Mouse (Mus musculus) embryonic facial prominence, embryonic 11.5 days (tissue): ENCODE measurements at regions not wholly inside any gene's neighbourhood (a gene's known extent, or its start where the extent isn't known, plus 50 kb on each side); places are given as distances from the start of the nearest gene placed in this dataset.

ENCODE experiments used
- ATAC-seq: fragments of 200-750 bp; cut with Nextera tagmentation; replicated peaks from 2 replicates; pipeline ENCODE4 v1.8.0; 2017; ENCODE audit warnings: low read depth; ENCODE audit not compliant: insufficient number of reproducible peaks, low FRiP score, low TSS enrichment
- DNase-seq: peaks from one replicate; pipeline ENCODE4 v3.0.0-alpha.2; 2015; ENCODE audit warnings: low spot score
- H3K27ac ChIP-seq: fragments of 300-500 bp; sonication (generic); replicated peaks from 2 replicates; pipeline ENCODE4 v1.5.1; 2014; ENCODE audit warnings: mild to moderate bottlenecking, low read depth, low read length, control low read depth
- H3K27me3 ChIP-seq: fragments of 300-500 bp; sonication (generic); 2 replicates; pipeline ENCODE4 v1.6.1; 2014; ENCODE audit warnings: mild to moderate bottlenecking, low read length, moderate library complexity, mixed read lengths; ENCODE audit not compliant: control insufficient read depth, insufficient read depth
- H3K36me3 ChIP-seq: fragments of 300-500 bp; sonication (generic); replicated peaks from 2 replicates; pipeline ENCODE4 v1.6.1; 2014; ENCODE audit warnings: low read depth, mild to moderate bottlenecking, low read length, moderate library complexity, mixed read lengths; ENCODE audit not compliant: control insufficient read depth, insufficient read depth
- H3K4me1 ChIP-seq: fragments of 300-500 bp; sonication (generic); 2 replicates; pipeline ENCODE4 v1.6.1; 2014; ENCODE audit warnings: low read length, mixed read lengths; ENCODE audit not compliant: control insufficient read depth, insufficient read depth
- H3K4me2 ChIP-seq: fragments of 300-500 bp; sonication (generic); 2 replicates; pipeline ENCODE4 v1.6.1; 2014; ENCODE audit warnings: low read depth, mild to moderate bottlenecking, control low read depth, low read length, moderate library complexity
- H3K4me3 ChIP-seq: fragments of 300-500 bp; sonication (generic); 2 replicates; pipeline ENCODE4 v1.5.1; 2014; ENCODE audit warnings: low read depth, low read length, control low read depth
- H3K9ac ChIP-seq: fragments of 300-500 bp; sonication (generic); replicated peaks from 2 replicates; pipeline ENCODE4 v1.6.1; 2014; ENCODE audit warnings: mild to moderate bottlenecking, control low read depth, low read length
- H3K9me3 ChIP-seq: fragments of 300-500 bp; sonication (generic); replicated peaks from 2 replicates; pipeline ENCODE4 v1.6.1; 2016; ENCODE audit warnings: mild to moderate bottlenecking, low read length, inconsistent platforms, mixed read lengths; ENCODE audit not compliant: control insufficient read depth
- WGBS: fragments of 180-500 bp; shearing (Covaris S2); extraction: QIAGEN DNeasy Blood & Tissue Kit; methylation state at CpG from one replicate; pipeline ENCODE4 v1.1.7; 2014; 5-methylcytosine and 5-hydroxymethylcytosine counted together

DNA sequence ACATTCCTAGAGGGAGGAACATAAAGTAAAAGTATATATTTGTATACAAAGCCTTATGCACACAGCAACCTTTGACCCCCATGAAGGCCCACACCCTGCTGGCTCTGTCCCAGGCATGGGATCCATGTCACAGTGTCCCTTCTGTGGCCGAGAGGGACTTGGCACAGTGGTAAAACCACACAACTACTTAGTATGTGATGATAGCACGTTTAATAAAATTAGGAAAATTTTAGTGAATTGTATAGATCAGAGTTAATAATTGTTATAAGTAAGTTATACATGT is 140.7 kb downstream of the Rnd3 start:
- no peak overlapping the region for H3K4me3 ChIP-seq
- no peak overlapping the region for H3K4me2 ChIP-seq
- H3K27ac ChIP-seq, result no peak overlapping the region
- 62% methylated on average over 2 of the region's 2 CpGs for WGBS
- H3K36me3 ChIP-seq, result no peaks in the 10 kb centered on the region
- no peaks in the 10 kb centered on the region for H3K4me1 ChIP-seq
- DNase-seq (no peak), ATAC-seq (0 out of 2 replicates have a peak, but pooled peaks have one; percentile 52)
- no peaks in the 10 kb centered on the region for H3K27me3 ChIP-seq
- no peaks in the 10 kb centered on the region for H3K9me3 ChIP-seq
- H3K9ac ChIP-seq, result no peak overlapping the region

DNA sequence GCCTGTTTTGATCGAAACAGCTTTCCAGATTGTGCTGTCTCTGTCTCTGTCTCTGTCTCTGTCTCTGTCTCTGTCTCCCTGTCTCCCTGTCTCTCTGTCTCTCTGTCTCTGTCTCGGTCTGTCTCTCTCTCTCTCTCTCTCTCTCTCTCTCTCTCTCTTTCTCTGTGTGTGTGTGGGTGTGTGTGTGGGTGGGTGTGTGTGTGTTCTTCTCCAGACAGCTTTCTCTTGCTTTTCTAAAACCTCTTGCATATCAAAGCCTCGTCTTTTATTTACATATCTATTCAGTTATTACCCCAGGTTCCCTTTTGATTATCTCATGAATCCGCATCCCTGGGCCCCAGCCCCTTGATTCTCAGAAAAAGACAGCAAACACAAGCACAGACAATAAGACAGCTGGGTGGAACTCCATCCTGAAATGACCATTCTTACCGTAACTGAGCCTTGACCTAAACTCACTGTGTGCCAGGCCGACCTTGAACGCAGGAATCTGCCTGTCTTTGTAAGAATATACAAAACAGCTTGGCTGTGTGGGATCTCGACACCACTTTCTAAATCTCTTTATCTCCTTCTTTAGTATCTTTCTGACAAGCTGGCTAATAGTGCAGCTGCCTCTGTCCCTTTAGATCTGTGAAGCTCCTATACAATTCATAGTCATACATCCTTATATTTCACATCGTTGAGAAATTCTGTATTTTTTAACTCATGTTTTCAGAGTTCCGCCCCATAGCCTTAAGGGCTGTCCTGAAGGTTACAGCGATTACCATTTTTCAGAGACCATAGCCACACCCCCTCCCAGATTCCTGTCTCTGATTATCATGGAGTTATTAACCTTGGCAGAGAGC is 141.3 kb downstream of the Rnd3 start:
- no peak overlapping the region for H3K9ac ChIP-seq
- H3K4me3 ChIP-seq, result no peak overlapping the region
- H3K4me1 ChIP-seq, result no peaks in the 10 kb centered on the region
- H3K9me3 ChIP-seq, result no peaks in the 10 kb centered on the region
- H3K4me2 ChIP-seq, result no peak overlapping the region
- DNase-seq (no peak), ATAC-seq (no peak)
- 60% methylated on average over 11 of the region's 11 CpGs for WGBS
- H3K36me3 ChIP-seq, result no peaks in the 10 kb centered on the region
- H3K27me3 ChIP-seq, result no peaks in the 10 kb centered on the region
- H3K27ac ChIP-seq, result no peak overlapping the region

DNA sequence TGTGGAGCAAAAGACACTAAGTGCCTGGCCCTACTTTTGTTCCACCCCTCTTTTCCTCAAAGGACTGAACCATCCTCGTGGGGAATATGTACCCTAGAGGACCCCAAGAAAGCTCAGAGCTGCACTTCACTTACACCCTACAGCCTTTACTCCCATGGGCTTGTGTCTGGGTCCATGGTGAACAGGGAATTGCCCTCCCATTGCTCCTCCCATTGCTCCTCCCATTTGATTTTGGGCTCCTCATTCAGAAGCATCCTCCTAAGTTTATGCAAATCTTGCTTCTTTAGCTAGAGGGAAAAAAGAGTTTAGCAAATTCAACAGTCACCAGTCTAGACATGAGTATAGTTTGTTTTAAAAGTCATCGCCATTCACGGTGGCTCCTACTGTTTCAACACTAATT is 142.1 kb downstream of the Rnd3 start:
- Histone ChIP-seq H3K27me3 (no peaks in the 10 kb centered on the region), H3K9me3 (no peaks in the 10 kb centered on the region), H3K27ac (no peak overlapping the region), H3K4me2 (no peak overlapping the region), H3K9ac (no peak overlapping the region), H3K4me1 (no peaks in the 10 kb centered on the region), H3K4me3 (no peak overlapping the region), H3K36me3 (no peaks in the 10 kb centered on the region)
- WGBS, result 70% methylated on average over 3 of the region's 3 CpGs
- DNase-seq (no peak), ATAC-seq (no peak)

DNA sequence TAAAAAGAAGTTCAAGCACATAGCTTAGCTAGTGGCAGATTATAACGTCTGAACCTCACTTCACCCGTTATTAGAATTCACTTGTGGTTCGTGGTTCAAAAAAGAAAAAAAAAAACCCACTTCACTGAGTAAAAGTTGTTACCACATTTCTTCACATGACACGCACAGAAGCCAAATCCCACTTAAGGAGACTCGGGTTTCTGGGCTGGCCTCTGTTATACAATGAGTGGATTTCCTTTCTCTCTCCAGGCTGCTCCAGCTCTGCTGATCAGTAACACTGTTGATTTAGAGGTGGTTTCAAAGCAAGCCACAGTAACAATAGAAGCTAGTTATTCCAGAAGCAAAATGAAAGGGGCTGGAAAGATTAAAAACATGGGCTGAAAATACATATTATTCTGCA is 147.4 kb downstream of the Rnd3 start:
- Histone ChIP-seq H3K4me3 (no peak overlapping the region), H3K27me3 (no peaks in the 10 kb centered on the region), H3K4me1 (no peaks in the 10 kb centered on the region), H3K27ac (no peak overlapping the region), H3K9me3 (no peaks in the 10 kb centered on the region), H3K9ac (no peak overlapping the region), H3K4me2 (no peak overlapping the region), H3K36me3 (no peaks in the 10 kb centered on the region)
- no peak for ATAC-seq
- DNase-seq, result peak; percentile 25
- WGBS, result 41% methylated on average over 5 of the region's 5 CpGs

- WGBS, result 75% methylated on average over 2 of the region's 2 CpGs
- no peaks in the 10 kb centered on the region for H3K27me3 ChIP-seq
- no peak overlapping the region for H3K4me3 ChIP-seq
- H3K4me1 ChIP-seq, result no peaks in the 10 kb centered on the region
- DNase-seq, result no peak
- no peaks in the 10 kb centered on the region for H3K36me3 ChIP-seq
- no peaks in the 10 kb centered on the region for H3K9me3 ChIP-seq
- no peak overlapping the region for H3K9ac ChIP-seq
- H3K27ac ChIP-seq, result no peak overlapping the region
- no peak for ATAC-seq
- H3K4me2 ChIP-seq, result no peak overlapping the region
Measured at GRCm38 (mm10) chr2:50983883-50984410, 165.0 kb downstream of the Rnd3 start.

DNA sequence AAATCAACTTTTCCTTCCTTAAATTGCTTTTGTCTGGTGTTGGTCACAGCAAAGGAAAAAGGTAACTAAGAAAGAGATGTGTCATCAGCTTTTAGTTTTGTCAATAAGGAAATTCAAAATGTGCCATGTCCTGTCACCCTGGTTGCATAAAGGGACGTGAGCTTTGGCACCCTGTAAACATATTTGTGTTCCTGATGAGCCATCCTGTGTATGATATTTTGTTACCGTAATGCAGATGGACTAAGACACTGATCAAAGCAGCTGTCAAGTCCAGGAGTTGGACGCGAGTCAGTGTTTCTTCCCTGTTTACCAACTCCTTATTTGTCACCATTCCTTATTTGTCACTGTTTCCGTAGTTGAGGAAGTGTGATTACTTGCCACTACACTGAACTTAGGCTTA is 166.3 kb downstream of the Rnd3 start:
- WGBS, result 82% methylated on average over 5 of the region's 5 CpGs
- no peak for DNase-seq
- H3K36me3 ChIP-seq, result no peaks in the 10 kb centered on the region
- H3K4me3 ChIP-seq, result no peak overlapping the region
- H3K9ac ChIP-seq, result no peak overlapping the region
- no peaks in the 10 kb centered on the region for H3K9me3 ChIP-seq
- no peak for ATAC-seq
- no peaks in the 10 kb centered on the region for H3K4me1 ChIP-seq
- no peak overlapping the region for H3K4me2 ChIP-seq
- H3K27me3 ChIP-seq, result no peaks in the 10 kb centered on the region
- no peak overlapping the region for H3K27ac ChIP-seq

GRCm38 (mm10) chr2:50978356-50978755 is 170.6 kb downstream of the Rnd3 start:
- H3K4me2 ChIP-seq, result no peak overlapping the region
- H3K27ac ChIP-seq, result no peak overlapping the region
- ATAC-seq (no peak), DNase-seq (no peak)
- H3K9ac ChIP-seq, result no peak overlapping the region
- H3K4me1 ChIP-seq, result no peaks in the 10 kb centered on the region
- H3K4me3 ChIP-seq, result no peak overlapping the region
- WGBS, result 67% methylated on average over 1 of the region's 1 CpGs
- H3K27me3 ChIP-seq, result no peaks in the 10 kb centered on the region
- no peaks in the 10 kb centered on the region for H3K9me3 ChIP-seq
- H3K36me3 ChIP-seq, result no peaks in the 10 kb centered on the region

DNA sequence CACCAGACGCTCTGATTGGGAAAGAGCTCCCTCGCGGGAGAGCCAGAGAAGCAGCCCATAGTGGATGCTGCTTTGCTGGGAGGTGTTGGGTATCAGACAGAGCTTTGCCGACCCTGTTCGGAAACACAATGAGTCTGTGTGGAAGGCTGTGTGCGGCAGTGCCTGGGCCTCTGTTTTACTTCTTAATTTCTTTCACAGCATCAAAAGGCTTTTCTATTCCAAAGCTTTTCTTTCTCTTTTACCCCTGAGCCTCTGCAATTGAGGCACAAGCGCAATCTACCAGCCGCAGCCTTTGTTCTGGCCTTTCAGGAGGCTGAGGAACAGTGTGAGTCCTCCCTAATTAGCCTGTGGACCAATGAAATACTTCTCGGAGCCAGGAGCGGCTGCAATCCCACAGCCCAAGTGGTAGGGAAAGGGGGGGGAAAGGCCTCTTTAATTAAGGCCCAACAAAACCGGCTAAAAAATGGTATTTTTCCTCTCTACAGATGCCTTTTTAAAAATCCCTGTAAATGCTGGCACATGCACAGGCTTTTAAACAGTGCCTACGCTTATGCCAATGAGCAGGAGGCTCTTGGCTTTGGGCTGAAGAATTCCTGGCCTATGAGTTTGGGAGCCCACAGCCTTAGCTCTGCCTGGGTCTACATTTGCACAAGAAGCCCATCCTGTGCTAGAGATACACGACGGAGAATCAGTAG is 177.6 kb downstream of the Rnd3 start:
- Histone ChIP-seq H3K9me3 (no peaks in the 10 kb centered on the region), H3K4me3 (no peak overlapping the region), H3K27ac (peak overlapping the region; percentile 32; the same call in 1 of the 2 replicates), H3K36me3 (no peaks in the 10 kb centered on the region), H3K4me1 (no peaks in the 10 kb centered on the region), H3K9ac (peak overlapping the region; percentile 51), H3K27me3 (no peaks in the 10 kb centered on the region), H3K4me2 (peak overlapping the region; percentile 33; the same call in 1 of the 2 replicates)
- DNase-seq, result peak; percentile 76
- ATAC-seq, result peak; percentile 93
- 7% methylated on average over 14 of the region's 14 CpGs for WGBS
